Mouse (Mus musculus) heart, embryonic 14.5 days (tissue): ENCODE data around the gene Sorbs1. TPM values are rescaled to one million over a fixed set of nuclear protein-coding genes. Genes with fewer than 3 reads are reported as not detected.

Experiments
- ATAC-seq: fragments of 200-750 bp; cut with Nextera tagmentation; 2 replicates; pipeline ENCODE4 v1.8.0; 2017; ENCODE audit warnings: low read depth, moderate TSS enrichment; ENCODE audit not compliant: insufficient number of reproducible peaks, insufficient read depth, low FRiP score
- H3K27ac ChIP-seq, 2 experiments: fragments of 200-500 bp in 1 of 2; fragments of 300-500 bp in 1 of 2; sonication (generic) in 1 of 2; replicated peaks in 1 of 2; 2 replicates each; pipeline ENCODE4 v1.5.1; 2012 to 2014; ENCODE audit warnings: low read depth in 2 of 2, low read length in 2 of 2, control low read depth in 1 of 2, mild to moderate bottlenecking in 1 of 2, mixed read lengths in 1 of 2; ENCODE audit not compliant: control insufficient read depth in 1 of 2, insufficient read depth in 1 of 2
- H3K27me3 ChIP-seq: fragments of 300-500 bp; sonication (generic); 2 replicates; pipeline ENCODE4 v1.6.1; 2014; ENCODE audit warnings: mild to moderate bottlenecking, low read length, control low read depth; ENCODE audit not compliant: control insufficient read depth, insufficient read depth
- H3K36me3 ChIP-seq: fragments of 300-500 bp; sonication (generic); 2 replicates; pipeline ENCODE4 v1.6.1; 2014; ENCODE audit warnings: mild to moderate bottlenecking, control low read depth, low read length, mixed read lengths; ENCODE audit not compliant: control insufficient read depth, insufficient read depth
- H3K4me1 ChIP-seq, 2 experiments: fragments of 200-500 bp in 1 of 2; fragments of 300-500 bp in 1 of 2; sonication (generic) in 1 of 2; 2 replicates each; pipeline ENCODE4 v1.6.1; 2012 to 2014; ENCODE audit warnings: low read length in 2 of 2, control low read depth in 1 of 2, mixed read lengths in 1 of 2; ENCODE audit not compliant: control insufficient read depth in 2 of 2, insufficient read depth in 2 of 2
- H3K4me2 ChIP-seq: fragments of 300-500 bp; sonication (generic); 2 replicates; pipeline ENCODE4 v1.6.1; 2014; ENCODE audit warnings: mild to moderate bottlenecking, low read length
- H3K4me3 ChIP-seq, 2 experiments: fragments of 200-500 bp in 1 of 2; fragments of 300-500 bp in 1 of 2; sonication (generic) in 1 of 2; 2 replicates each; pipeline ENCODE4 v1.5.1; 2012 to 2014; ENCODE audit warnings: low read length in 2 of 2, mild to moderate bottlenecking in 2 of 2, control low read depth in 1 of 2, low read depth in 1 of 2, moderate library complexity in 1 of 2; ENCODE audit not compliant: control insufficient read depth in 1 of 2, insufficient read depth in 1 of 2
- H3K9ac ChIP-seq: fragments of 300-500 bp; sonication (generic); 2 replicates; pipeline ENCODE4 v1.6.1; 2014; ENCODE audit warnings: mild to moderate bottlenecking, low read length
- H3K9me3 ChIP-seq: fragments of 300-500 bp; sonication (generic); 2 replicates; pipeline ENCODE4 v1.6.1; 2016; ENCODE audit warnings: low read length, control low read depth; ENCODE audit not compliant: control insufficient read depth
- WGBS: fragments of 180-500 bp; shearing (Covaris S2); extraction: QIAGEN DNeasy Blood & Tissue Kit; methylation state at CpG from one replicate; pipeline ENCODE4 v1.1.7; 2014; 5-methylcytosine and 5-hydroxymethylcytosine counted together
- polyA plus RNA-seq: library from polyadenylated mRNA; unstranded; fragments of >200 nt; fragmentation: Nextera tagmentation; extraction: Ambion mirVana; gene quantifications from 2 replicates; pipeline ENCODE4 v1.2.1, GENCODE M21; 2014

The Sorbs1 gene
- polyA plus RNA-seq, 1 experiment from 2014 or later, result 109 TPM

- peak overlapping the region in 1 of 2 experiments; percentile 20; a peak in 1 of 4 replicates for H3K27ac ChIP-seq
- ATAC-seq, result no peak
Observed at GRCm38 (mm10) chr19:40247268-40247666, 266.3 kb downstream of the Sorbs1 start.

GRCm38 (mm10) chr19:40246646-40247267, 266.8 kb downstream of the Sorbs1 start:
- ATAC-seq, result no peak
- H3K4me1 ChIP-seq, result peaks cover 26 to 49% of the 10 kb centered on the region in 2 experiments
- no peaks in the 10 kb centered on the region for H3K9me3 ChIP-seq
- peak overlapping the region; percentile 12 to 47; a peak in 2 of 4 replicates for H3K27ac ChIP-seq
- H3K27me3 ChIP-seq, result no peaks in the 10 kb centered on the region
- no peak overlapping the region for H3K4me2 ChIP-seq
- H3K36me3 ChIP-seq, result peaks cover 50% of the 10 kb centered on the region
- 68% methylated on average over 7 of the region's 7 CpGs for WGBS
- H3K4me3 ChIP-seq, result no peak overlapping the region
- no peak overlapping the region for H3K9ac ChIP-seq

More at GRCm38 (mm10) chr19:40247268-40247666, 266.3 kb downstream of the Sorbs1 start:
- no peak overlapping the region for H3K4me2 ChIP-seq
- H3K4me3 ChIP-seq, result no peak overlapping the region
- H3K36me3 ChIP-seq, result peaks cover 51% of the 10 kb centered on the region
- peaks cover 25 to 45% of the 10 kb centered on the region in 2 experiments for H3K4me1 ChIP-seq
- H3K9ac ChIP-seq, result no peak overlapping the region
- no peaks in the 10 kb centered on the region for H3K27me3 ChIP-seq
- H3K9me3 ChIP-seq, result no peaks in the 10 kb centered on the region
- whole genome bisulfite sequencing, result 27% methylated on average over 5 of the region's 5 CpGs

Other genes with a start within 250 kb of the Sorbs1 start
- gene Pdlim1, start 241.9 kb downstream of the Sorbs1 start, polyA plus RNA-seq, result 266 and 278 TPM in 2 replicates
- 38.3 and 41.2 TPM in 2 replicates for gene Aldh18a1, start 74.7 kb upstream of the Sorbs1 start, polyA plus RNA-seq
- gene Tctn3, start 98.5 kb upstream of the Sorbs1 start, polyA plus RNA-seq, result 10.3 and 10.7 TPM in 2 replicates
- 11.6 and 13.4 TPM in 2 replicates for gene Entpd1, start 98.6 kb upstream of the Sorbs1 start, polyA plus RNA-seq
- 0.30 TPM in 1 of 2 replicates, not detected in the other for gene Cc2d2b, start 235.0 kb upstream of the Sorbs1 start, polyA plus RNA-seq